Mouse (Mus musculus): ENCODE measurements around the gene Ppp2r1b. TPM values are rescaled to one million over a fixed set of nuclear protein-coding genes. Genes with fewer than 3 reads are reported as not detected.
"Not testable (repeated sequence)": the region's sequence is repeated elsewhere in the genome, so short reads cannot be mapped to it uniquely, and the experiment has no call there.

Ppp2r1b gene
- polyA plus RNA-seq, 1 experiment, result 35.1 TPM

- H3K4me1 ChIP-seq (ENCODE audit: control insufficient read depth, insufficient read depth, insufficient read length, low read length), result peaks cover 2% of the 10 kb centered on the region; the same call in 1 of the 2 replicates
- H3K27ac ChIP-seq (replicated peaks; ENCODE audit: low read depth, low read length), result no peak overlapping the region
- H3K4me3 ChIP-seq (ENCODE audit: insufficient read depth, low read depth, low read length), result no peak overlapping the region
Observed at GRCm38 (mm10) chr9:50822216-50822615, 22.9 kb upstream of the Ppp2r1b start.

DNA sequence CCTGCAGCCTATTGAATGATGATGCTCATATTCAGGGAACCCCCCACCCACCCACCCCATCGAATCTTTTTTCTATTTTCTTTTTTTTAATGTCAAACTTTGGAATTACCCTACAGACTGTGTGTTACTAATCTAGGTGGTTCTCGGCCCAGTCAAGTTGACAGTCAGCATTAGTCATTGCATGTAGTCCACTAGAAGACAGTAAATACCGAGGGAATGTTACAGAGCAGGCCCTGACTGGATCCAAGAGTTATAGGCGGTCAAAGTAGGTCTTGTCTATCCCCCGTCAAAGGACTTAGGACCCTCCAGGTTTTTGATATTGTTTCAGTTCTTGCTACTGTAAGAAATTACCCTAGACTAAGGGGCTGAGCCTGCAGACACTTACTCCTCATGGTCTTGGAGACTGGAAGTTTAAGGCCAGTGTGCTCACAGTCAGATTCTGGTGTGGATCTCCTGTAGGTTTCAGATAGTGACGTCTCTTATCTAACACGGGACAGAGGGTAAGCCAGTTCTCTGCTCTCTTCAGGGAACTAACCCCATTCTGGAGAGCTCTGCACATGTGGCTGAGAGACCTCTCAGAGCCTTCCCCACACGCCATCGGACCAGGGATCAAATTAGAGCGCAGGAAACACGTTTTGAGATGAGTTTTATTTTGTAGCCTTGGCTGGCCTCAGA is 21.2 kb upstream of the Ppp2r1b start:
- no peak overlapping the region for H3K4me3 ChIP-seq (ENCODE audit: insufficient read depth, low read depth, low read length)
- no peak overlapping the region for H3K27ac ChIP-seq (replicated peaks; ENCODE audit: low read depth, low read length)
- no peaks in the 10 kb centered on the region for H3K4me1 ChIP-seq (ENCODE audit: control insufficient read depth, insufficient read depth, insufficient read length, low read length)

GRCm38 (mm10) chr9:50831514-50831913 is 13.6 kb upstream of the Ppp2r1b start:
- H3K4me3 ChIP-seq (ENCODE audit: insufficient read depth, low read depth, low read length), result no peak overlapping the region
- peak overlapping the region; percentile 52 for H3K27ac ChIP-seq (replicated peaks; ENCODE audit: low read depth, low read length)
- peaks cover 14% of the 10 kb centered on the region for H3K4me1 ChIP-seq (ENCODE audit: control insufficient read depth, insufficient read depth, insufficient read length, low read length)

DNA sequence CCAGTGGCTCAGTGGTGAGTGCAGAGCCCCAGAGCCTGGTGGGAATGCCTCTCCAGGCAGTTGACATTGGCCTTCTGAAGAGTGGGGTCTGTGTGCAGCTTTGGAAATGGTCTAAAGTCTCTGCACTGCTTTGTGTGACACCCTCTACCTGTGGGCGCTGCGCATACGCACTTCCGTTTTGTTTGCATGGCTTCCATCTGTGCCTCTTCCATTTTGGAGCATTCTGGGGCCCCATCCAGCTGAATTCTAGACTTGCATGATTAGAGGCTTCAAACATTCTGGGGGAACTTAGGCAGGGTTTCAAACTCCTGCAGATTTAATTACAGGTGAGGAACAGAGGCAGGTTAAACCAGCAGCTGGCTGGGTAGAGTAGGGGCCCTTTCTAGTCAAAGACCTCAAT is 12.9 kb upstream of the Ppp2r1b start:
- peak overlapping the region; percentile 29; the same call in 1 of the 2 replicates for H3K27ac ChIP-seq (replicated peaks; ENCODE audit: low read depth, low read length)
- peaks cover 14% of the 10 kb centered on the region for H3K4me1 ChIP-seq (ENCODE audit: control insufficient read depth, insufficient read depth, insufficient read length, low read length)
- no peak overlapping the region for H3K4me3 ChIP-seq (ENCODE audit: insufficient read depth, low read depth, low read length)

GRCm38 (mm10) chr9:50832582-50832981 is 12.5 kb upstream of the Ppp2r1b start:
- H3K4me3 ChIP-seq (ENCODE audit: insufficient read depth, low read depth, low read length); H3K27ac ChIP-seq (replicated peaks; ENCODE audit: low read depth, low read length): not testable (repeated sequence)
- H3K4me1 ChIP-seq (ENCODE audit: control insufficient read depth, insufficient read depth, insufficient read length, low read length), result peaks cover 14% of the 10 kb centered on the region

DNA sequence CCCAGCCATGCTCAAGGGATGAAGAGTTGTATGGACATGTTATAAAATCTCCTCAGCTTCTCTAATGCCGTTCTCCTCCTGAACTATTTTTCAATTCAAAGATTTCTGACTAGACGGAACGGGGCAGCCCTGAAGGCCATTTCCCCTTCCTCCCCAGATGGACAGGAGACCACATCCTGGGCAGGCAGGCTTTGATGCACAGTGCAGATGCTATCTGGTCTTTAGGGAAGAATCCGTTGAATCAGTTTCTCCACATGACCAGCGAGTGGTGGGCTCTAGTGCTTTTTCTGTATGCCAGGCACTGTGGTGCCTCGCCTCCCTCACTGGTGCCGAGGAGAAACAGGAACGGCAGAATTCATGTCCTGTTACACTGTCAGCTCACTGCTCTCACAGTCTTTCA is 11.3 kb upstream of the Ppp2r1b start:
- Histone ChIP-seq H3K4me1 (ENCODE audit: control insufficient read depth, insufficient read depth, insufficient read length, low read length) (peaks cover 14% of the 10 kb centered on the region), H3K27ac (replicated peaks; ENCODE audit: low read depth, low read length) (peak overlapping the region; percentile 100), H3K4me3 (ENCODE audit: insufficient read depth, low read depth, low read length) (no peak overlapping the region)

GRCm38 (mm10) chr9:50835068-50835705 is 9.9 kb upstream of the Ppp2r1b start:
- no peak overlapping the region for H3K4me3 ChIP-seq (ENCODE audit: insufficient read depth, low read depth, low read length)
- peak overlapping the region; percentile 100 for H3K27ac ChIP-seq (replicated peaks; ENCODE audit: low read depth, low read length)

GRCm38 (mm10) chr9:50836097-50836496 is 9.0 kb upstream of the Ppp2r1b start:
- H3K4me1 ChIP-seq (ENCODE audit: control insufficient read depth, insufficient read depth, insufficient read length, low read length), result peaks cover 18% of the 10 kb centered on the region
- H3K27ac ChIP-seq (replicated peaks; ENCODE audit: low read depth, low read length), result peak overlapping the region; percentile 97
- H3K4me3 ChIP-seq (ENCODE audit: insufficient read depth, low read depth, low read length), result no peak overlapping the region

More at GRCm38 (mm10) chr9:50835068-50835705, 9.9 kb upstream of the Ppp2r1b start:
- H3K4me1 ChIP-seq (ENCODE audit: control insufficient read depth, insufficient read depth, insufficient read length, low read length), result peaks cover 14% of the 10 kb centered on the region

- H3K4me1 ChIP-seq (ENCODE audit: control insufficient read depth, insufficient read depth, insufficient read length, low read length), result peaks cover 12% of the 10 kb centered on the region
- H3K27ac ChIP-seq (replicated peaks; ENCODE audit: low read depth, low read length), result peak overlapping the region; percentile 56
- H3K4me3 ChIP-seq (ENCODE audit: insufficient read depth, low read depth, low read length), result no peak overlapping the region
Observed at GRCm38 (mm10) chr9:50841079-50841789, 3.9 kb upstream of the Ppp2r1b start.

DNA sequence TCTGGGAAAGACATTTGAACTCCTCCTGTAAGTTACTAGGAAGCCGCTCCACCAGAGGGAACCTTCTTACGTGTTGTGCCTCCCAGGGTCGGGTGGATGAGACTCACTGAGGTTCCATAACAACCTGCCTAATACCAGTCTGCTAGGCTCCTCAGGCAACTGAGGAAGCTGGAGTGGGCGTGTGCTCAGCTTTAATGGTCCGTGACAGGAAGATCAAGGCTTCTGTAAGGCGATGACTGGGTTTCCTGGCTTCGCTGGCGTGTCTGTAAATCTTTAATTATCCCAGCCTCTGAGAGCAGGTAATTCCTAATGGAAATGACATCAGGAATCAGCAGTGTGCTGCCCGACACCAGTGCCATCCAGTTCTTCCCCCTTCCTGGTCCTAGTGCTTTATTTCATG is 446 bp downstream of the Ppp2r1b start:
- Histone ChIP-seq H3K4me3 (ENCODE audit: insufficient read depth, low read depth, low read length) (no peak overlapping the region), H3K4me1 (ENCODE audit: control insufficient read depth, insufficient read depth, insufficient read length, low read length) (peaks cover 14% of the 10 kb centered on the region), H3K27ac (replicated peaks; ENCODE audit: low read depth, low read length) (no peak overlapping the region)

GRCm38 (mm10) chr9:50847133-50847532 is 2.0 kb downstream of the Ppp2r1b start:
- Histone ChIP-seq H3K4me1 (ENCODE audit: control insufficient read depth, insufficient read depth, insufficient read length, low read length) (peaks cover 3% of the 10 kb centered on the region; the same call in 1 of the 2 replicates), H3K27ac (replicated peaks; ENCODE audit: low read depth, low read length) (no peak overlapping the region), H3K4me3 (ENCODE audit: insufficient read depth, low read depth, low read length) (no peak overlapping the region)

DNA sequence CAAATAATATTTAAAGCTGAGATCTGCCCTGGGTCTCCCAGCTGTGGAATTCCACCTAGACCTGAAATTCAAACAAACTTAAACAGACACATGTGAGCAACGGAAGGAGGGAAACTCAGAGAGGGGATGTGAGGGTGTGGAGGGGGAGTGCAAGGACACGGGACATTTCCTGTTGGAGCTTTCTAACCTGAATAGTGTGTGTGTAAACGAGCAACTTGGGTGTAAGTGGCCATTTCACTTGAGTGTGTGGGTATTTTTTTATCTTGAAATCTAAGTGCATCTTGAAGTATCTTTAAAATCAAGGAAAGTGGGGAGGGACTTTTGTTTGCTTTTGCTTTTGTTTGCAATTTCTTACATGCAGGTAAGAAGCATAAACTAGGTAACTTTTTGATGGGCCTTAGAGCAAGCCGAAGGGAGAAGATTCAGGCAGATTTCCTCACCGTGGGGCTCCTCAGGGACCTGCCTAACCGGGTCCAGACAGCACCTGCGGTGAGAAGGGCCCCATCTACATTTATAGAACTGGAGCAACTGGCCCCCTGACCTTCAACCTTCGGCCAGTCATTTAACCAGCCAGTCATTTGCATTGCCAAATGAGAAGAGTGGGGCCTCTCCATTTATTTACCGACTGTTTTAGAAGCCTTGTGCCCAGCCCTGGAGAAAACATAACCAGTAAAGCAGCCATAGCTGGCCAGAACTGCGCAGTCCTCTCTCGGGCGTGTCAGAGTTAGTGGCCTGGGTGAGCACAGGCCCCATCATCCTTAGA is 2.7 kb downstream of the Ppp2r1b start:
- Histone ChIP-seq H3K4me3 (ENCODE audit: insufficient read depth, low read depth, low read length) (no peak overlapping the region), H3K27ac (replicated peaks; ENCODE audit: low read depth, low read length) (0 out of 2 replicates have a peak overlapping the region, but pooled peaks have one; percentile 34)

DNA sequence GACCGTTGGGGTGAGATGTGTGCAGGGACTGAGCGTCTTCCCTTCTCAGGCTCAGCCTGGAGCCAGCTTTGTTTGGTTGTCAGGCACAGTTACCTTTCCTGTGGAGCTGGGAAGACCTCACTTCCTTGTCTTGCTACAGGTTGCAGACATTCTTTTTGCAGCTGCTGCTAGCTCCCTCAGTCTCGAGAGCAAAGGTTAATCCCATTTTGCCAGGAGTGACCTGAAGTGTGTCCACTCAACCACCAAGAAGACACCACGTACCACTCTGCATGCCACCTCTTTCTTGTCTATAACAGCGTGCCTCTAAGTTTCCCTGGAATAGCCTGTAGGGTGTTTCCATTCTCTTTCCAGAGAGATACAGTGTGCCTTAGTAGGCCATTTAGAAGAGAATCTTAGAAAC is 3.7 kb downstream of the Ppp2r1b start:
- Histone ChIP-seq H3K27ac (replicated peaks; ENCODE audit: low read depth, low read length) (peak overlapping the region; percentile 35), H3K4me3 (ENCODE audit: insufficient read depth, low read depth, low read length) (no peak overlapping the region), H3K4me1 (ENCODE audit: control insufficient read depth, insufficient read depth, insufficient read length, low read length) (0 out of 2 replicates have a peak, but pooled peaks cover 3% of the 10 kb centered on the region)

More for the DNA sequence above, 2.7 kb downstream of the Ppp2r1b start:
- 0 out of 2 replicates have a peak, but pooled peaks cover 3% of the 10 kb centered on the region for H3K4me1 ChIP-seq (ENCODE audit: control insufficient read depth, insufficient read depth, insufficient read length, low read length)

GRCm38 (mm10) chr9:50849249-50849648 is 4.1 kb downstream of the Ppp2r1b start:
- Histone ChIP-seq H3K4me3 (ENCODE audit: insufficient read depth, low read depth, low read length) (no peak overlapping the region), H3K4me1 (ENCODE audit: control insufficient read depth, insufficient read depth, insufficient read length, low read length) (0 out of 2 replicates have a peak, but pooled peaks cover 3% of the 10 kb centered on the region), H3K27ac (replicated peaks; ENCODE audit: low read depth, low read length) (peak overlapping the region; percentile 35; the same call in 1 of the 2 replicates)

DNA sequence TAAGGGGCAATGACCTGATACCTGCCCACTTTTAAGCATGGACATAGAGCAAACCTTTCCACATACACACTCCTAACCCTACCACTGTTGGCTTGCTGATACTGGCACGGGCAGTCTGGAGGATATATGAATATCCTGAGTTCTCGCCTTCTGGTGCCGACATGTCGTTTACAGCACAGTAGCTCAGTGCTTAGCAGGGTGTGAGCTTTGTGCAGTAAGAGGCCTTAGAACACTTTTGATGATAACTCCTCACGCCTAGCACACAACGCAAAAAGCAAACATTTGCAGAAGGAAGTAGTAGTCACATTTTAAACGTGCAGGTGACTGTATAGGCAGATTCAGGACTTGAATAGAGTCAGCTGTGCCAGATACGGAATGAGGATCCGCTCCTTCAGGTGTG is 4.7 kb downstream of the Ppp2r1b start:
- H3K27ac ChIP-seq (replicated peaks; ENCODE audit: low read depth, low read length), result no peak overlapping the region
- H3K4me1 ChIP-seq (ENCODE audit: control insufficient read depth, insufficient read depth, insufficient read length, low read length), result 0 out of 2 replicates have a peak, but pooled peaks cover 3% of the 10 kb centered on the region
- H3K4me3 ChIP-seq (ENCODE audit: insufficient read depth, low read depth, low read length), result no peak overlapping the region
